Mouse (Mus musculus): ENCODE measurements around the gene Zfp872.
"Not testable (repeated sequence)": the region's sequence is repeated elsewhere in the genome, so short reads cannot be mapped to it uniquely, and the experiment has no call there.

Gene Zfp872

DNA sequence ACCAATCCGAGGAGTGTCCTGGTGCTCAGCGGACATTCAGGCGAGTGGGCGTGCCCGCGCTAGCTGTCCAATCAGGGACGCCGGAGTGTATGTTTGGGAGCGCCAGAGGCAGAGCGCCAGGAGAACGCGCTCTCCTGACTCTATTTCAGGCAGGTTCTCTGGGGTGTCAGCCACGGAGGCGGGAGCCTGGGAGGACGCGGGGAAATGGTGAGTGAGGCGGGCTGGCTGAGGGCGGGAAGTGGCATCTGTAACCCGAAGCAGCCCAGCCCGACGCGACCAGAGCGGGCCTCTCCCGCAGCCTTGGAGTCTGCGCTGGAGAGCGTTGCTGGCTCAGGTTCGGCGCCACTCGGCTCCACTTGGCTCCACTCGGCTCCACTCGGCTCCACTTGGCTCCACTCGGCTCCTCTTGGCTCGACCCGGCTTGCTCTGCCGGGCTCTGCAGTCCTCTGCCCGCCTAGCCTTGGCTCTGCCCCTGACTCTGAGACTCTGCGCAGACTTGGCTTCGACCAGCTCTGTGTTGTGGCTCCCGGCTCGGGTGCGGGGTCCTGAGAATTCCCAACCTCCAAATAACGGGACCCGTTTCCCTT lies at the start of gene Zfp872:
TSS of gene Zfp872 (plus strand) at position 66 of the 587 bp plus-strand sequence.
- no peak for DNase-seq

DNA sequence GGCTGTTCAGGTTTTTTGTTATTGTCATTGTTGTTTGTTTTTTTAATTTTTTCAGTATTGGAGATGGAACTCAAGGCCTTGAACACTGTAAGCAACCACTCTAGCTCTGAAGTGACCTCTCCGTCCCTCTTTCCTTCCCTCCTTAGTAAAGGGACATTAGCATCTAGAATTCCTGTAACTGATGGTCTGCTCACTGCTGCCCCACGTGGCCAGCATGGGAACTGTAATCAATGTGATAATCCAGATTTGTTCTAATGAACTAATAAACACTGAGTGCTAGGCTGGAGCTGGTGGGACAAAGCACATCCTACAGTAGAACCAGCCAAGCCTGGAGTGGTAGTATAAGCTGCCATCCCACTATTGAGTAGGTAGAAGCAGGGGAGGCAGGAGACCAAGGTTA lies 49.4 kb upstream of the Zfp872 start:
- no peak for DNase-seq

GRCm38 (mm10) chr9:22139746-22140145 lies 48.1 kb upstream of the Zfp872 start:
- no peak for DNase-seq

DNA sequence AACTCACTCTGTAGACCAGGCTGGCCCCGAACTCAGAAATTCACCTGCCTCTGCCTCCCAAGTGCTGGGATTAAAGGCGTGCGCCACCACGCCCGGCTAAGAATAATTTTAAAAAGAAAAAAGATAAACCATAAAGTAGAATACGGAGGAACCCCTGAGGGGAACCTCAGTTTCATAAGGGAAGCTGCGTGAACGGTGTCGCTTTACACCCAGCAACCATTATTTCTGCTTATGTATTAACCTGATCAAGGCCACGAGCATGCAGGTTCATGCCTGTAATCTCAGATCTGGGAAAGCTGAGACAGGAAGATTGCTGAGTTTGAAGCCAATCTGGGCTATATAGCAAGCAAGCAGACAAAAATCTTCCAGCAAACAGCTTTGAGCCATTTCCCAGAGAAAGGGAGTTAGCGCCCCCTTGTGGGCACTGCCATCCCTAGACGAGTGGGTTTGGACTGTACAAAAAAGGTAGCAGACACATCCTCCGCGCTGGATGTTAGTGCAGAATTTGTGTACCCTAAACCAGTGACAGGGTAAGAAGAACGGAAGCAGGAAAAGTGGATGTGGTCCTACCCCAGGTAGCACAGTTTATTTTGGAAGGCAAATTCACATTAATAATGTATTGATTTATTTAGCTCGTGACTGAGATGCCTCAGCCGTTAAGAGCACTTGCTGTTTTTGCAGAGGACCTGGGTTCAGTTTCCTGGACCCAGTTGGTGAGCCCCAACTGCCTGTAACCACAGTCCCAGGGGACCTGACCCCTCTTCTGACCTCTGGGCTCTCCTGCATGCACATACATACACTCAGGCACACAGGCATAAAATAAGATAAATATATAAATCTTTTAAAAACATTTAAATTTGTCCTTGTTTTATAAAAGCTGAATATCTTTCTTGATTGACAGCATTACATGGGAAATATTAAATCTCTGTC lies 44.5 kb upstream of the Zfp872 start:
- DNase-seq = peak; percentile 91

- DNase-seq = no peak
These were observed 43.5 kb upstream of the Zfp872 start for GRCm38 (mm10) chr9:22144304-22144965.

DNA sequence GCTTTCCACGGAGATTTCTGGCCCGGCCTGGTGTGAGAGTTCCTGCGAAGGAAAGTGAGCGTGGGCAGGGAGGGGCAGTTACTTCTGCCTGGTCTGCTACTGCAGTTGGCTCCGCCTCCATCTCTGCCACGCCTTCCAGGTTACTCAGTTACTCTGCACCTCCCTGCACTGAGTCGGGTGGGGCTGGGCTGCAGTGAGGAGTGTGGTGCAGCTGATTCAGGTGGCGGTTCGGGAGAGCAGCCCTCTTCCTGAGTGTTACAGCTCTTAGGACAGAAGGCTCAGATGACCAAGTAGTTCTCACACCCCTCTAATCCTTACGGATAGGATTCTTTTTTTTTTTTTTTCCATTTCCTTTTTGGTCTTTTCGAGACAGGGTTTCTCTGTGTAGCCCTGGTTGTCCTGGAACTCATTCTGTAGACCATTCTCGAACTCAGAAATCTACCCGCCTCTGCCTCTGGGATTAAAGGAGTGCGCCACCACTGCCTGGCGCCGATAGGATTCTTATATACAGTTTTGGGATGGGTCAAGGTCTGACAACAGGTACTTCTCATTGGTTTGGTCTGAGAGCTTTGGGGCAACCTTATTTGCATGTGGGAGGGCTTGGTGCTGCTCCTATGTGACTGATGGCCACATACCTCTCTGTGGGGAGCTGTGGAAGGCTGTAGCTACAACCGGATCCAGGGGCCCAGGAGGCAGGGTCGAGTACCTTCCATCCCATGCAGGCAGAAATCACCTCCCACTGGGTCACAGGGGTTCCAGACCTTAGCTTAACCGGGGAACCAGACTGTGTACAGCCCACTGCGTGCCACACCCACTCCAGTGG lies 38.3 kb upstream of the Zfp872 start:
- DNase-seq = no peak

GRCm38 (mm10) chr9:22150249-22150693 lies 37.6 kb upstream of the Zfp872 start:
- not testable (repeated sequence) for DNase-seq

GRCm38 (mm10) chr9:22150946-22151345 lies 36.9 kb upstream of the Zfp872 start:
- DNase-seq = no peak

GRCm38 (mm10) chr9:22153810-22154209 lies 34.1 kb upstream of the Zfp872 start:
- DNase-seq = no peak

- peak; percentile 78 for DNase-seq
These were observed 32.3 kb upstream of the Zfp872 start for GRCm38 (mm10) chr9:22155614-22156013.

- DNase-seq = peak; percentile 99
These were observed 31.2 kb upstream of the Zfp872 start, which contains the start of gene Pigyl for GRCm38 (mm10) chr9:22156497-22157245. Pigyl (plus strand) TSS chr9:22156846.

DNA sequence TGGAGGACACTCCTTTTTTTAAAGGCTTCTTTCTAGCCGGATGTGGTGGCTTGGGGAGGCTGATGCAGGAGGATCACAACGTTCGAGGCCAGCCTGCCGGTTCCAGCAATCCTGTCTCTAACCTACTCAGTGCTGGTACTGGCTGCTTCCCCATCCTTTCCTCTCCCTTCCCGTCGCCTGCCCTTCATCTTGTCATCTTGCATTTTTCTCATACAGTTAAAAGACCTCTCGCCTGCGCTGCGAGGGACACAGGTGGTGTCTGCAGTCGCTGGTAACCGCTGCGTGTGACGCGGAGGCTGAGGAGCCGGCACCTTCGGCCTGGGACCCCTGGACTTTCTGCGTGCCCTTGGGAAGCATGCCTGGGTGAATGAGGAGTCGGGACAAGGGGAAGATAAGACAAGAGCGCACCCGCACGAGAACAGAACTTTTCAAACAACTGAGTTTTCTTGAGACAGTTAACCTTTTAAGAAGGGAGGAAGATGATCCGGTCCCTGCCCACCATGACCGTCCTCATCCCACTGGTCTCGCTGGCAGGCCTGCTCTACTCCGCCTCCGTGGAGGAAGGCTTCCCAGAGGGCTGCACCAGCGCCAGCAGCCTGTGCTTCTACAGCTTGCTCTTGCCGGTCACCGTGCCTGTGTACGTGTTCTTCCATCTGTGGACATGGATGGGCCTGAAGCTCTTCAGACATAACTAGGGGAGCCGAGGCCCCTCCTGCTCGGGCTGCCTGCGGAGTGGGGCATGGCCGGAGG lies 30.2 kb upstream of the Zfp872 start:
- no peak for DNase-seq

GRCm38 (mm10) chr9:22161299-22161698 lies 26.6 kb upstream of the Zfp872 start:
- DNase-seq = no peak

- no peak for DNase-seq
These were observed 25.6 kb upstream of the Zfp872 start for GRCm38 (mm10) chr9:22162305-22162704.

DNA sequence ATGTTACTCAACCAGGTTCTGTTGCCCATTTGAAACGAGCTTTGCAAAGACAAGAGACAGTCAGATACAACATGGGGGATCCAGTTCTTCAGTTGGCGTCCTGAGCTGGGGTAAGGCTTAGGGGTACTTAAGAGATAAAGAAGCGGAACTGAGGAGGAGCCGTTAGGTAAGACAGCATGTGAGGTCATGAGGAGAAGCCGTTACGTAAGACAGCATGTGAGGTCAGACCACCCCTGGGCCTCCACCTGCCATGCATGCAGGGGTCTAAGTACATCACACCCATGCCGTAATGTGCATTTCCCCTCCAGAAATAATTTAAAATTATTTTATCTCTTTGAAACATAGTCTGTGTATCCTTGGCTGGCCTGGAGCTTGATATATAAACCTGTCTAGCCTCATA lies 25.0 kb upstream of the Zfp872 start:
- DNase-seq = no peak

GRCm38 (mm10) chr9:22164711-22165668 lies 22.9 kb upstream of the Zfp872 start:
- DNase-seq = peak; percentile 48

- no peak for DNase-seq
These were observed 21.9 kb upstream of the Zfp872 start for GRCm38 (mm10) chr9:22165964-22166363.

DNA sequence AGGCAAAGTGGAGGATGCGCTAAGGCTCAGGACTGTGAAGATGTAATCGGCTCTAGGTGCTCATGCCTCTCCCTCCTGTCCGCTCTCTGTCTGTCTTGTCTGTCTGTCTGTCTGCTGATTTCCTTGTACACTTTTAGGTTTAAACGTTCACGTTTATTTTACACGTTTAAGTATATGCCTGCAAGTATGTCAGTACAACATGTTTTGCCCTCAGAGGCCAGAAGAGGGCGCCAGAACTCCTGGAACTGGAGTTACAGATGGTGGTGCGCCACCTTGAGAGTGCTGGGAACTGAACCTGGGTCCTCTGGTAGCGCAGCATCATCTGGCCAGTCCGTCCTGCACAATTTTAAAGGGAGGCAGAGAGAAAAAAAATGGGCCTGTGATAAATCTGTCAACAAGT lies 21.2 kb upstream of the Zfp872 start:
- no peak for DNase-seq

DNA sequence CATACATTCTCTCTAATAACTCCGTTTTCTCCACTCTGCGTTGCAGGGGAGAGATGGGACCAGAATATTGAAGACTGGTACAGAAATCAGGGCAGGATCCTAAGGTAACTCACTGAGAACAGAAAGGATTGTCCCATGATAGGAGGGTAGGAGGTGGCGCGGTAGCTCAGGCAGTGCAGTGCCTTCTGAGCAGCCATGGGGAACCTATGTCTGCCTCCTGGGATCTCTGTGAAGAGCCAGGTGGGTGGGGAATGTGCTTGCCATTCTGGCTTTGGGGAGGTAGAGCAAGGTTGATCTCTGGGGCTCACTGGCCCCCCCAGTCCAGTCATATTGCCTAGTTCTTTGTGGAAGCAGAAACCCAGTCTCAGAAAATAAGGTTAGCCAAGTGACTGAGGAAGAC lies 20.1 kb upstream of the Zfp872 start:
- DNase-seq = no peak

GRCm38 (mm10) chr9:22169327-22169726 lies 18.6 kb upstream of the Zfp872 start:
- DNase-seq = no peak
